Mouse (Mus musculus) kidney, postnatal 4 days (tissue): ENCODE results near the gene Mgarp.

Experiments
- DNase-seq, 2 experiments: peaks; one replicate each; pipeline ENCODE4 v3.0.0; 2021; ENCODE audit warnings: mixed read lengths in 2 of 2

The Mgarp gene

GRCm38 (mm10) chr3:51339378-51339733, 57.2 kb downstream of the Mgarp start:
- no peak for DNase-seq
